Mouse (Mus musculus) MN1 (cell line): ENCODE measurements around the gene Fam173a.
A peak's percentile ranks its signal among the peaks of the same experiment; 100 is the strongest.

Source experiments
- DNase-seq: peaks from one replicate; pipeline ENCODE4 v3.0.0-alpha.2; 2016; ENCODE audit warnings: low spot score

Gene Fam173a

DNA sequence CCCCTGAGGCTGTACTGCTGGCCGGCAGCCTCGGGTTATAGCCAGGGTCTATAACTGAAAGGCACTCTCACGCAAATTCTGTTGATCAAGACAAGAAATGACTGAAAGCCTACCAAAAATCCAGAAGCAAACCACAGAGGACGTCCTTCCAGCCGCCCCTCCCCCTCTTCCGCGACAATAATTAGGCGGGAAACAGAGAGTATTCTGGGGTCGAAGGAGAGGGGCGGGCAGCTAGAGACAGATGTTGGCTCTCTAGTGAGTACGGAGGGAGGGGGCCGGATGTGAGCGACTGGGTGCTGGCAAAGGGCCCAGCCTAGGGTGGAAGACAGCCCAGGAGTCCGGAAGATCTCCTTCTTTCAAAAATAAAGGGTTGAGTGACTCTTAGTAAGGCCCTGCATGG, at the start of gene Fam173a:
Fam173a (minus strand) TSS at position 287 of the 400 bp plus-strand sequence.
- DNase-seq: peak; percentile 85

- DNase-seq: no peak
Measured at GRCm38 (mm10) chr17:25841117-25841880, 48.6 kb upstream of the Fam173a start, which contains the start of gene Gm20683. Gene Gm20683 (minus strand): TSS chr17:25841763.

DNA sequence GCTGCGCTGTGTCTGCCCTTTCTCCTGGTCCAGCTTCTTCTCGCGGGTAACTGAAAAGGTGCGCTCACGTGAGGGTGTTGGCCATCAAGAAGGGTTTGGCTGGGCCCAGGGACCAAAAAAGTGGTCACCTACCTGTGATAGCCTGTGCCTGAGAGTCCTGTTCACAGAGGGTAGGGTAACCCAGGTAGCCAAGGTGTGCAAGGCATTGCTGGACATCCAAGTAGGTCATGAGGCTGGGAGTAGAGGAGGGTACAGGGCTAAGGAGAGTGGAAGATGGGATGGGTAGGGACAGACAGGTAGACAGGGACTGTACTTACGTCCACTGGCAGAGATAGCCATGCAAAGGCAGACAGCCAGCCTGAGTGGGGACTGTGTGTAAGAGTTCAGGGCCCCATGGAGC, 47.8 kb upstream of the Fam173a start:
- DNase-seq: no peak

GRCm38 (mm10) chr17:25839455-25840235, 46.9 kb upstream of the Fam173a start:
- DNase-seq: no peak

- DNase-seq: no peak
Measured at GRCm38 (mm10) chr17:25838904-25839303, 46.2 kb upstream of the Fam173a start.

GRCm38 (mm10) chr17:25837533-25837932, 44.8 kb upstream of the Fam173a start:
- DNase-seq: no peak

DNA sequence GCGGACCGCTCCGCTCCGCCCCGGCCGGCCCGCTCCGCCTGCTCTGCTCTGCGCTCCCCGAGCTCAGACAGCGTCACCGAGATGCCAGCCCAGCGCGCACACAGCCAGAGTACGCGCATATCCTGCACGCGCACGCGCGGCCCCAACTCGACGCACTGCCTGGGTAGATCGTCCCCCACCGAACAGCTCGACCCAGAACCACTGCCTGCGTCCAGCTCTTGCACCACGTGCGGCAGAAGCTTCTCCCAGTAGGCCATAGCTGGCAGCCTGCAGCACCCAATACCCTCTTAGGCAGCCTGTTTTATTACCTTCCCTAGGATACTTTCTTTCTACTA, 44.3 kb upstream of the Fam173a start, which contains the start of gene Rhbdl1:
Rhbdl1 (minus strand) TSS at position 220 of the 335 bp plus-strand sequence.
- DNase-seq: no peak

DNA sequence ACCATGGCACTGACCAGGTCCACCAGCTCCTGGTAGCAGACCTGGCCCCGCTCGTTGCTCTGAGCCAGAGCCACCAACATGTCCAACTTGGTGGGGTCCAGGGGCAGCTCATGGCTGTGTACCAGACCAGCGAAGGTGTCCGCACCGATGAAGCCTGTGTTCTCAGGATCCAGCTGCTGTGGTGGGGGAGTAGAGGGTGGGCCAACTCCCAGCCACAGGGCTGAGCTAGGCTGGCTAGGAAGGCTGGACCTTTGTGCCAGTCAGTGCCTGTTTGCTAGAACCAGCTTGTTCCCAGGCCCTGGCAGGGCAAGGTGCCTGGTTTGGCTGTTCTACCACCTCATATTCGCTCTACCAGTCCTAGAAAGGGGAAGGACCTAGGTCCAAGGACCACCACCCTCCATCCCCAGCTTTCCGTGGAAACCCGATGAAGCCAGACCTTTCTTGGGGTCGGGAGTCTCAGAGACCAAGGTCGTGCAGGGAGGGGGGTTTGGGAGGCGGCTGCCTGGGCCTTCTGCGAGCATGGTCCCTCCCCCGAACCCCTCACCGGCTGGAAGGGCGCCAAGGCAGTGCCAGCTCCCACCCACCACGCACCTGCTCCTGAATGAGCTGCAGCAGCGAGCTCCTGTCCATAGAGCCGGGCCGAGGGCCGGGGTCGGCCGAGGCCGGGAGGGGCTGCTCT, 43.8 kb upstream of the Fam173a start:
- DNase-seq: no peak

DNA sequence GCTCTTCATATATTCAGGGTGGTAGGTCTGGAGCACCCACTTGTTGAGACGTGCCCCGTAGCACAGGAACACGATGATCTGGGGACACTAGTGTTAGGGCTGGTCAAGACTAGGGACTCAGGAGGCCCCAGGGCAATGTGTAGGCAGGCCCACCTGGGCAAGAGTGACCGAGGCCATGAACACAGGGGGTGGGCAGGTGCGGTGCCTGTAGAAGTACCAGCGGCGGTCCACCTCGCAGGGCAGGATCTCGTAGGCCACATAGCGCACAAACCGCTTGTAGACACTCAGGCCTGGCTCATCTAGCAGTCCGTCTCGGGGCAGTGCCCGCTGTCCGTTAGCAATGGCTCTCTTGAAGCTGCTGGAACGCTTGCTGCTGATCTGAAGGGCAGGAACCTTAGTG, 43.1 kb upstream of the Fam173a start:
- DNase-seq: no peak

GRCm38 (mm10) chr17:25835301-25835700, 42.6 kb upstream of the Fam173a start:
- no peak for DNase-seq

- DNase-seq: no peak
Measured at GRCm38 (mm10) chr17:25834595-25835222, 42.0 kb upstream of the Fam173a start.

DNA sequence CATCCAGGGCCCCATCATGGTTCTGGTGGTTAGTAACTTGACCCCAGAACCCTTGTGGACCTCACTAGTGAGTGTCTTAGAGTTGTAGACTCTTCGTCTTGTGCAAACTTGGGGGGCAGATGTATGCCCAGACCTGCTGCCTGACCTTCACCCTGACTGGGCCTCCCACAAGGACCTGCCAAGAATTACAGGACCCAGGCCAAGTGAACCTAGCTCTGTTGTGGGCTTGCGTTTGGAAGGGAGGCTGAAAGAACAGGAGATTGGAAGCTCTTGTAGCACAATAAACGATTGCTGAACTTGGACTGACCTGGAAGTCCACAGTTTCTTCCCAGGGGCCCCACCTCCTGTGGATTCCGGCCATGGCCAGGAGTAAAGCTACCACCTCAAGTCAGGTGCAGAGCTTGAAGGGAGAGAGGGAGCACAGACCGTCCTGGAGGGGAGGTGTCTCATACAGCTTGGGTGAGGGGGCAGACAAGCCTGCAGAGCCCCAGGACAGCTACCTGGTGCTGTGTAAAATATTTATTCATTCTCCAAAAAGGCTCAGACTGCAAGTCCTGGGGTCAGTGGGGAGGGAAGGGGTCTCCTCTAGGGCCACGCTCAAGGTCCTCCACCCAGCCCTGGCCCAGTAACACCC, 41.4 kb upstream of the Fam173a start:
- DNase-seq: no peak

GRCm38 (mm10) chr17:25833291-25833663, 40.6 kb upstream of the Fam173a start, which contains the start of gene Stub1:
Gene Stub1 (minus strand): TSS chr17:25833404.
- DNase-seq: peak; percentile 95

DNA sequence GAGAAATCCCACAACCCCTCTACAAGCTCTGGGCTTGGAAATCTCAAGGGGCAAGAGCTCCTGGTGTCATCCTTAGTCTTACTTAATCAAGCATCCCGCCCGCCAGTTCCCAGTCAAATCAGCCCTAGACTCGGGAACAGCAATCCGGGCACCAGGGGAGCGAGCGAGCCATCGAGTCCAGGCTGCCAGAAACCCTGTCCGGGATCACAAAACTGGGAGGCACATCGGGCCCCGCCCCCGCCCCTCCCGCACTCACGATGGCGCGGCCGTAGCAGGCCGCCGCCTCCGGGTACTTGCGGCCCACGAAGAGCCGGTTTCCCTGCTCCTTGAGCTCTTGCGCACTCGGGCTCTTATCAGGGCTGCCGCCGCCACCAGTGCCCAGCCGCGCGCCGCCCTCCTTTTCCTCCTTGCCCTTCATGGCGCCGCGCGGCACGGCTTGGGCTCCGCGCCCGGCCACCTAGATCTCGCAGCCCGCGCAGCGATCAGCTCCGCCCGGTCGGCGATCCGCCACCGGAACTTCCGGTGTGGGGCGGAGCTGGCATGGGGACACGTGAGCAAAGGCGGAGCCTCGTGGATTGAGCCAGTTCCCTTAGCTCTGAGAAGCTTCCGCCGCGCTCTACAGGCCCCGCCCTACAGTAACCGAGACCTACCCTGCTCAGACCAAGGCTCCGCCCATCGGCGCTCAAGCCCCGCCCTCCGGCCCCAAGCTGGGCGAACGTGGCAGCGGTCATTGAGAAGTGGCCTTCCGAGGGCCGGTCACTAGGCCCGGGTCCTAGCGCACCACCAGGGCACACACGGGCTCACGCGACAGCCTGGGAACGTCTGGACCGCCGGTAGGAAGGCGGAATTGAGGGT, 40.0 kb upstream of the Fam173a start:
- DNase-seq: peak; percentile 99

GRCm38 (mm10) chr17:25831451-25832281, 39.0 kb upstream of the Fam173a start:
- peak; percentile 68 for DNase-seq

DNA sequence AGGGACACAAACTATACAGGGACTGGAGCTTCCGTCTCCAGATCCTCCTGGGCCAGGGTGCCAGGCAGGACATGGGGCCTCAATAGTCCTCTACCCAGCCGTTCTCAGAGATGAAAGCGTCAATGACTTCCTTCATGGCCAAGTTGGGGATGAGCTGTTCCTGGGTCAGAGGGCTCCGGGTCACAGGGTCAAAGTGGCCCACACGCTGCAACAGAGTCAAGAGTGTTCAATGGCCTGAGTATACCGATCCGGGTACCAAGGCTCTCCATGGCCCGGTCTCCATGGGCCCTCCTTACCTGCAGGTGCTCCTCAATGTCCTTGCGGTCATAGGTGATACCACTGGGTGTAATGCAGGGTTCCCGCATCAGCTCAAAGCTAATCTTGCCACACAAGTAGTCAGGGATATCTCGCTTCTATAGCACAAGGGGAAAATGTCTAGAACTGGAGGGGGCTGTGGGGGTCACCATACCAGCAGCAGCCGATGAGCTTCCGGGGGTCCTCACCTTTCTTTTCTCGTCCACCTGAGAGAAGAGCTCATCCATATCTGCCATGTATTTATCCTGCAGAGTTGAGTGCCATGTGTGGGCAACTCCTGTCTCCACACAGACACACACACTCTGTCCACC, 38.2 kb upstream of the Fam173a start:
- no peak for DNase-seq

- DNase-seq: no peak
Measured at GRCm38 (mm10) chr17:25830200-25830753, 37.6 kb upstream of the Fam173a start.

DNA sequence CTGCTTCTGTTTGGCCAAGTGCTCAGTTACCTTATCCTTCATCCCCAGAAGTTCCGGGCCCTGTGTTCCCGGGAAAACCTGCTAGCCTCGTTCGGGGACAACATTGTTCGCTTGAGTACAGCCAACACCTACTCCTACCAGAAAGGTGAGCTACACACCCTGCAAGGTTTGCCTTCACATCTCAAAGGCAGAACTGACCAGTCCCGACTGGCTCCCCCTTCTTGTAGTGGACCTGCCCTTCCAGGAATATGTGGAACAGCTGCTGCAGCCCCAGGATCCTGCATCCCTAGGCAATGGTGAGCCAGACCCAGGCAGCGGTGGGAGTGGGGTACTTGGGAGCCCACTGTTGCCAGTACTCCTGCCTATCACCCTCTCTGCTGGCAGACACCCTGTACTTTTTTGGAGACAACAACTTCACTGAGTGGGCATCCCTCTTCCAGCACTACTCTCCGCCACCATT, 36.9 kb upstream of the Fam173a start:
- no peak for DNase-seq
